Mouse (Mus musculus): ENCODE measurements around the gene Gm9837. TPM values are rescaled to one million over a fixed set of nuclear protein-coding genes. Genes with fewer than 3 reads are reported as not detected.
"Not testable (repeated sequence)": the region's sequence is repeated elsewhere in the genome, so short reads cannot be mapped to it uniquely, and the experiment has no call there.

Gm9837 gene
- polyA plus RNA-seq, 1 experiment from 2014 or later: not detected

DNA sequence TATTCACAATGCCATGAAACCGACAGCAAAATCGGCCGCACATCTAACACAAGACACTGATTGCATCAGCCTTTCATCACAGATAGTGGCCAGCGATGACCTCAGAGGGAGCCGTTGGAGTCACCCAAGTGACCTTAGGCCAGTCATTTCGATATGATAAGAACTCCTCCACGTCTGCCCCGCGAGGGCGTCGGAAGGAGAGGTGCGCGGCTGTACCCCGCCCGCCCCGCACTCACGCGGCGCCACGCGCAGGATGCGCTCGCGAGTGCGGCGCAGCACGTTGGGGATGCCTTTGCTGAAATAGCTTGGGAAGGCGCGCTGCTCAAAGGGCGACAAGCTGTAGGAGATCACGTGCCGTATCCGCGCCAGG, 40.0 kb downstream of the Gm9837 start:
- peaks cover 9% of the 10 kb centered on the region for H3K4me1 ChIP-seq (replicated peaks; ENCODE audit: control insufficient read depth, insufficient read depth, low read length)
- ATAC-seq (replicated peaks; ENCODE audit: low FRiP score, low TSS enrichment, low read depth): peak; percentile 40
- H3K36me3 ChIP-seq (ENCODE audit: control insufficient read depth, insufficient read depth, low read length): peaks cover 19% of the 10 kb centered on the region
- peak overlapping the region; percentile 94 for H3K4me2 ChIP-seq (ENCODE audit: low read length)
- no peak for DNase-seq (ENCODE audit: low spot score)
- H3K9ac ChIP-seq (ENCODE audit: low read length): peak overlapping the region; percentile 86
- H3K27ac ChIP-seq (ENCODE audit: low read depth): peak overlapping the region; percentile 77
- WGBS: under 1% methylated on average over 34 of the region's 34 CpGs
- peak overlapping the region; percentile 95 for H3K4me3 ChIP-seq (ENCODE audit: low read depth, low read length)
- no peaks in the 10 kb centered on the region for H3K27me3 ChIP-seq (replicated peaks; ENCODE audit: control insufficient read depth, insufficient read depth, low read length)
- H3K9me3 ChIP-seq (ENCODE audit: control insufficient read depth, low read length): no peaks in the 10 kb centered on the region

GRCm38 (mm10) chr11:53429182-53429581, 41.1 kb downstream of the Gm9837 start:
- no peak for ATAC-seq (replicated peaks; ENCODE audit: low FRiP score, low TSS enrichment, low read depth)
- Histone ChIP-seq H3K4me1 (replicated peaks; ENCODE audit: control insufficient read depth, insufficient read depth, low read length) (peaks cover 9% of the 10 kb centered on the region), H3K9me3 (ENCODE audit: control insufficient read depth, low read length) (no peaks in the 10 kb centered on the region), H3K27me3 (replicated peaks; ENCODE audit: control insufficient read depth, insufficient read depth, low read length) (no peaks in the 10 kb centered on the region), H3K4me3 (ENCODE audit: low read depth, low read length) (peak overlapping the region; percentile 95; the same call in 1 of the 2 replicates), H3K27ac (ENCODE audit: low read depth) (no peak overlapping the region), H3K36me3 (ENCODE audit: control insufficient read depth, insufficient read depth, low read length) (peaks cover 19% of the 10 kb centered on the region), H3K9ac (ENCODE audit: low read length) (no peak overlapping the region), H3K4me2 (ENCODE audit: low read length) (no peak overlapping the region)
- no peak for DNase-seq (ENCODE audit: low spot score)

DNA sequence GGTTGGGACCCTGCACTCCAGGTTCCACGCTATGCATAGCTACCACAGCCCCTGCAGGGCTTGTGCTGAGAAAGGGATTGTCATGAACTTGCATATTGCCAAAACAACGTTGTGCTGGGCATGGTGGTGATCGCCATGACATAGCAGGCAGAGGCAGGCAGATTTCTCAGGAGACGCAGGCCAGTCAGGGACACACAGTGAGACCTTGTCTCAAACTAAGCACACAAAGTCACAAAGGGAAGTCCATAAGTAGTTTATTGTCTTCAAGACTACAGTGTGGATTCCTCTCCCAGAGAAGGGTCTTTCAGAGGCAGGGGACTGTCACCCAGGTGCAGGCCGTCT, 41.6 kb downstream of the Gm9837 start:
- H3K4me3 ChIP-seq (ENCODE audit: low read depth, low read length): no peak overlapping the region
- no peaks in the 10 kb centered on the region for H3K9me3 ChIP-seq (ENCODE audit: control insufficient read depth, low read length)
- H3K36me3 ChIP-seq (ENCODE audit: control insufficient read depth, insufficient read depth, low read length): peaks cover 19% of the 10 kb centered on the region
- 92% methylated on average over 5 of the region's 5 CpGs for WGBS
- H3K4me2 ChIP-seq (ENCODE audit: low read length): no peak overlapping the region
- no peak overlapping the region for H3K9ac ChIP-seq (ENCODE audit: low read length)
- H3K27ac ChIP-seq (ENCODE audit: low read depth): no peak overlapping the region
- no peak for DNase-seq (ENCODE audit: low spot score)
- ATAC-seq (replicated peaks; ENCODE audit: low FRiP score, low TSS enrichment, low read depth): no peak
- no peaks in the 10 kb centered on the region for H3K27me3 ChIP-seq (replicated peaks; ENCODE audit: control insufficient read depth, insufficient read depth, low read length)
- peaks cover 9% of the 10 kb centered on the region for H3K4me1 ChIP-seq (replicated peaks; ENCODE audit: control insufficient read depth, insufficient read depth, low read length)

GRCm38 (mm10) chr11:53427993-53428715, 42.1 kb downstream of the Gm9837 start:
- Histone ChIP-seq H3K4me3 (ENCODE audit: low read depth, low read length) (no peak overlapping the region), H3K27ac (ENCODE audit: low read depth) (no peak overlapping the region), H3K9me3 (ENCODE audit: control insufficient read depth, low read length) (no peaks in the 10 kb centered on the region), H3K4me2 (ENCODE audit: low read length) (no peak overlapping the region), H3K4me1 (replicated peaks; ENCODE audit: control insufficient read depth, insufficient read depth, low read length) (peaks cover 9% of the 10 kb centered on the region), H3K27me3 (replicated peaks; ENCODE audit: control insufficient read depth, insufficient read depth, low read length) (no peaks in the 10 kb centered on the region), H3K36me3 (ENCODE audit: control insufficient read depth, insufficient read depth, low read length) (peaks cover 19% of the 10 kb centered on the region), H3K9ac (ENCODE audit: low read length) (no peak overlapping the region)
- WGBS: 92% methylated on average over 3 of the region's 3 CpGs
- no peak for DNase-seq (ENCODE audit: low spot score)
- ATAC-seq (replicated peaks; ENCODE audit: low FRiP score, low TSS enrichment, low read depth): no peak

DNA sequence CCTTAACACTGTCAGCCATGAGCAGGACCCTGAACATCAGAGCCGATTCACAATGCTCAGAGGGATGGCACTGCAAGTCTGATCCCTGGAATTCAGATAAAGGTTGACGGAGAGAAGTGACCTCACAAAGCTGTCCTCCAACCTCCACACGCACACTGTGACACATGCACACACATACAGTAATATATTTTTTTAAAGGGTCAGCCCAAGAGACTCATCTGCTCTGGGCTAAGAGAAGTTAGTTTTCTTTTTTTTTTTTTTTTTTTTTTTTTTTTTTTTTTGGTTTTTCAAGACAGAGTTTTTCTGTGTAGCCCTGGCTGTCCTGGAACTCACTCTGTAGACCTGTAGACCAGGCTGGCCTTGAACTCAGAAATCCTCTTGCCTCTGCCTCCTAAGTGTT, 43.4 kb downstream of the Gm9837 start:
- not testable (repeated sequence) for H3K27me3 ChIP-seq (replicated peaks; ENCODE audit: control insufficient read depth, insufficient read depth, low read length); H3K9ac ChIP-seq (ENCODE audit: low read length); H3K4me3 ChIP-seq (ENCODE audit: low read depth, low read length); H3K27ac ChIP-seq (ENCODE audit: low read depth); H3K9me3 ChIP-seq (ENCODE audit: control insufficient read depth, low read length); ATAC-seq (replicated peaks; ENCODE audit: low FRiP score, low TSS enrichment, low read depth); H3K4me2 ChIP-seq (ENCODE audit: low read length); H3K4me1 ChIP-seq (replicated peaks; ENCODE audit: control insufficient read depth, insufficient read depth, low read length); DNase-seq (ENCODE audit: low spot score)
- H3K36me3 ChIP-seq (ENCODE audit: control insufficient read depth, insufficient read depth, low read length): peaks cover 20% of the 10 kb centered on the region
- 83% methylated on average over 3 of the region's 3 CpGs for WGBS

DNA sequence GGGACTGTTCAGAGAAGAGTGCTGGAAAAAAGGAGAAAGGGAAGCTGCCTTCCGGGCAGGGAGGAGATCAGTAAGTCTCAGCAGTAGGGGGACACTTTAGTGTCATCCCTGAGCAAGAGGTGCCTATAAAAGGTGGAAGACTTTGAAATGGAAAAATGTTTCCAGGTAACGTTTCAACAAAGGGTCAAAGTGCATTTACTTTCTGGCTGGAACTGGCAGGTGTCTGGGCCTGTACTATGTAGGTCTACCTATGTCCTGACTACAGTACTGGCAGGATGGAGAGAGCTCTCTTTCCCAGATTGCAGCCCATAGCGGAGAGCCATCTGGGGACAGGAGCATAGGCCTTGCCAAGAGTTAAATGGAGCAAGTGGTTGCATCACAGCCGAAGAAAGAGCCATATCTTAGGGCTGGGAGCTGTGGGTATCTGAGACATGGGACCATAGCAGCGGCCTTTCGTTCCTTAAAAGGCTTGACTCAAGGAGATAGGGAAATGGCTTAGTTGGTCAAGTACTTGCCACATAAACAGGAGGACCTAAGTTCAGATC, 44.5 kb downstream of the Gm9837 start:
- DNase-seq (ENCODE audit: low spot score): no peak
- no peak overlapping the region for H3K4me3 ChIP-seq (ENCODE audit: low read depth, low read length)
- no peak for ATAC-seq (replicated peaks; ENCODE audit: low FRiP score, low TSS enrichment, low read depth)
- H3K4me1 ChIP-seq (replicated peaks; ENCODE audit: control insufficient read depth, insufficient read depth, low read length): peaks cover 9% of the 10 kb centered on the region
- H3K9ac ChIP-seq (ENCODE audit: low read length): no peak overlapping the region
- no peaks in the 10 kb centered on the region for H3K27me3 ChIP-seq (replicated peaks; ENCODE audit: control insufficient read depth, insufficient read depth, low read length)
- H3K9me3 ChIP-seq (ENCODE audit: control insufficient read depth, low read length): no peaks in the 10 kb centered on the region
- H3K27ac ChIP-seq (ENCODE audit: low read depth): no peak overlapping the region
- no peak overlapping the region for H3K4me2 ChIP-seq (ENCODE audit: low read length)
- H3K36me3 ChIP-seq (ENCODE audit: control insufficient read depth, insufficient read depth, low read length): peaks cover 29% of the 10 kb centered on the region
- WGBS: 80% methylated on average over 6 of the region's 6 CpGs

DNA sequence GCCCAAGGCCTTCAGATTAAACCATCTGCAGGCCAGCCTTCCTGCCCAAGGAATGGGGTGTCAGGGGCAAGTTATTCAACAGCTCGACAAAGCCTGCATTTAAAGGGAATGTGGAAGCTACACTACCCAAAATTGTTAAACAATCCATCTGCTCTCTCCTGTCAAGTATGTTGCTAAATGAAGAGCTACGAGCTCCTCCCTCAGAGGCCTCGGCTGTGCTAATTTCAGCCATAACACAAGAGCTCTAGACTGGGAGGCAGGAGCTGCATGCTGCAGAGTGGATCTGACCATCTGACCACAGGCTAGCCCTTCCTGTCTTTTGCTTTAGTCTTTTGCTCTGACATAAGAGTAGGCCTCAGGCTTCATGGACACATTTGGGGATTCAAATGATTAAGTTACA, 45.0 kb downstream of the Gm9837 start:
- H3K4me3 ChIP-seq (ENCODE audit: low read depth, low read length): no peak overlapping the region
- DNase-seq (ENCODE audit: low spot score) (no peak), ATAC-seq (replicated peaks; ENCODE audit: low FRiP score, low TSS enrichment, low read depth) (no peak)
- H3K4me1 ChIP-seq (replicated peaks; ENCODE audit: control insufficient read depth, insufficient read depth, low read length): peaks cover 9% of the 10 kb centered on the region
- H3K9ac ChIP-seq (ENCODE audit: low read length): no peak overlapping the region
- no peak overlapping the region for H3K4me2 ChIP-seq (ENCODE audit: low read length)
- 32% methylated on average over 3 of the region's 3 CpGs for WGBS
- no peaks in the 10 kb centered on the region for H3K9me3 ChIP-seq (ENCODE audit: control insufficient read depth, low read length)
- no peaks in the 10 kb centered on the region for H3K27me3 ChIP-seq (replicated peaks; ENCODE audit: control insufficient read depth, insufficient read depth, low read length)
- H3K27ac ChIP-seq (ENCODE audit: low read depth): no peak overlapping the region
- peaks cover 33% of the 10 kb centered on the region for H3K36me3 ChIP-seq (ENCODE audit: control insufficient read depth, insufficient read depth, low read length)

DNA sequence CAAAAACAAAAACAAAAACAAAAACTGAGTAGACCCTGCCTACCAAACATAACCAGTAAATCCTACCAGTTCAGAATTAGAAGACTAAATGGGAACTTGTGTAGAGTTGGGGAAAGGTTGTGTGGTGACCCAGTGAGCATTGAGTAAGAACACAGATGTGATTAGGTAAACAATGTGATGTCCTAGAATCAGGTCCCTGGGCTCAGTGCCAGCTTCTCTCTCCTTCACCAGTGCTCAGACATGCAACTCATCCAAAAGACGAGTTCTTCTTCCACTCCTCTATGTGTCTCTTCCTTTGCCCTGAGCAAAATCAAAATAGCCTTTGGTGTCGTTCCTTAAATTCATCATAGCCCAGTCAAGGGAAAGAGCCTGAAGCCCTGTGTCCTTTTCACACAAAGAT, 45.5 kb downstream of the Gm9837 start:
- ATAC-seq (replicated peaks; ENCODE audit: low FRiP score, low TSS enrichment, low read depth) (no peak), DNase-seq (ENCODE audit: low spot score) (no peak)
- Histone ChIP-seq H3K4me1 (replicated peaks; ENCODE audit: control insufficient read depth, insufficient read depth, low read length) (peaks cover 6% of the 10 kb centered on the region), H3K4me2 (ENCODE audit: low read length) (no peak overlapping the region), H3K9ac (ENCODE audit: low read length) (no peak overlapping the region), H3K36me3 (ENCODE audit: control insufficient read depth, insufficient read depth, low read length) (peaks cover 38% of the 10 kb centered on the region), H3K4me3 (ENCODE audit: low read depth, low read length) (no peak overlapping the region), H3K27me3 (replicated peaks; ENCODE audit: control insufficient read depth, insufficient read depth, low read length) (no peaks in the 10 kb centered on the region), H3K27ac (ENCODE audit: low read depth) (no peak overlapping the region), H3K9me3 (ENCODE audit: control insufficient read depth, low read length) (no peaks in the 10 kb centered on the region)
- WGBS: 57% methylated on average over 2 of the region's 2 CpGs

GRCm38 (mm10) chr11:53423036-53423435, 47.2 kb downstream of the Gm9837 start, which contains the start of gene Leap2:
Gene Leap2, minus strand, starts transcription at chr11:53423170.
- no peaks in the 10 kb centered on the region for H3K4me1 ChIP-seq (replicated peaks; ENCODE audit: control insufficient read depth, insufficient read depth, low read length)
- ATAC-seq (replicated peaks; ENCODE audit: low FRiP score, low TSS enrichment, low read depth) (no peak), DNase-seq (ENCODE audit: low spot score) (no peak)
- no peaks in the 10 kb centered on the region for H3K27me3 ChIP-seq (replicated peaks; ENCODE audit: control insufficient read depth, insufficient read depth, low read length)
- peaks cover 36% of the 10 kb centered on the region for H3K36me3 ChIP-seq (ENCODE audit: control insufficient read depth, insufficient read depth, low read length)
- no peak within 1 kb of the TSS for H3K4me2 ChIP-seq (ENCODE audit: low read length)
- no peak within 1 kb of the TSS for H3K4me3 ChIP-seq (ENCODE audit: low read depth, low read length)
- no peak within 1 kb of the TSS for H3K9ac ChIP-seq (ENCODE audit: low read length)
- no peak within 1 kb of the TSS for H3K27ac ChIP-seq (ENCODE audit: low read depth)
- no peaks in the 10 kb centered on the region for H3K9me3 ChIP-seq (ENCODE audit: control insufficient read depth, low read length)
- WGBS: 78% methylated on average over 4 of the region's 4 CpGs
